Mouse (Mus musculus) G1E-ER4 (cell line): ENCODE results near the gene Art5. TPM values are rescaled to one million over a fixed set of nuclear protein-coding genes. Genes with fewer than 3 reads are reported as not detected.

Source experiments
- GATA1 ChIP-seq: IDR thresholded peaks from one replicate; pipeline ENCODE4 v1.8.0; 2012; ENCODE audit warnings: low read length, inconsistent platforms
- polyA plus RNA-seq: library from polyadenylated mRNA; stranded (reverse); fragments of >175 nt; gene quantifications from 2 replicates; pipeline ENCODE4 v1.2.3, GENCODE M21; 2012

Art5 gene
- 0.14 TPM in 1 of 2 replicates, not detected in the other for polyA plus RNA-seq

GRCm38 (mm10) chr7:102109171-102109570, at the start of gene Art5:
Gene Art5 (minus strand): TSS chr7:102109489.
- no peak for TF ChIP-seq GATA1

GRCm38 (mm10) chr7:102153691-102154090, 44.4 kb upstream of the Art5 start:
- no peak for TF ChIP-seq GATA1

- no peak for TF ChIP-seq GATA1
These were observed 28.6 kb upstream of the Art5 start for GRCm38 (mm10) chr7:102137898-102138297.

GRCm38 (mm10) chr7:102137464-102137863, 28.2 kb upstream of the Art5 start:
- no peak for TF ChIP-seq GATA1

GRCm38 (mm10) chr7:102132395-102132794, 23.1 kb upstream of the Art5 start:
- no peak for TF ChIP-seq GATA1

GRCm38 (mm10) chr7:102120326-102120725, 11.0 kb upstream of the Art5 start:
- TF ChIP-seq GATA1: no peak

GRCm38 (mm10) chr7:102117382-102117781, 8.1 kb upstream of the Art5 start:
- no peak for TF ChIP-seq GATA1

GRCm38 (mm10) chr7:102116579-102117331, 7.5 kb upstream of the Art5 start, which contains the start of gene Chrna10:
Gene Chrna10 (minus strand): TSS chr7:102116828.
- TF ChIP-seq GATA1: no peak

- TF ChIP-seq GATA1: no peak
These were observed 4.0 kb upstream of the Art5 start for GRCm38 (mm10) chr7:102113151-102113729.

- TF ChIP-seq GATA1: no peak
These were observed 457 bp upstream of the Art5 start for GRCm38 (mm10) chr7:102109746-102110145.

GRCm38 (mm10) chr7:102108206-102108605, 1.1 kb downstream of the Art5 start:
- no peak for TF ChIP-seq GATA1

- no peak for TF ChIP-seq GATA1
These were observed 2.6 kb downstream of the Art5 start for GRCm38 (mm10) chr7:102106700-102107141.

- no peak for TF ChIP-seq GATA1
These were observed 5.2 kb downstream of the Art5 start for GRCm38 (mm10) chr7:102104126-102104525.

GRCm38 (mm10) chr7:102103555-102103954, 5.7 kb downstream of the Art5 start:
- no peak for TF ChIP-seq GATA1

GRCm38 (mm10) chr7:102102696-102103095, 6.6 kb downstream of the Art5 start:
- no peak for TF ChIP-seq GATA1

GRCm38 (mm10) chr7:102102241-102102640, 7.0 kb downstream of the Art5 start:
- TF ChIP-seq GATA1: no peak

GRCm38 (mm10) chr7:102101487-102101886, 7.8 kb downstream of the Art5 start, which contains the start of gene Art1:
Gene Art1 (plus strand): TSS chr7:102101743.
- no peak for TF ChIP-seq GATA1
